Mouse (Mus musculus) left cerebral cortex, postnatal 14 days (tissue): ENCODE results near the gene Gm21885. TPM values are rescaled to one million over a fixed set of nuclear protein-coding genes. Genes with fewer than 3 reads are reported as not detected.
A peak's percentile ranks its signal among the peaks of the same experiment; 100 is the strongest.
"Not testable (repeated sequence)": the region's sequence is repeated elsewhere in the genome, so short reads cannot be mapped to it uniquely, and the experiment has no call there.

ENCODE experiments used
- DNase-seq, 2 experiments: peaks; one replicate each; pipeline ENCODE4 v3.0.0; 2021 to 2022; ENCODE audit warnings: low spot score in 2 of 2, mixed read lengths in 1 of 2
- intact Hi-C: fragments of 180-260 bp; cut with DNase I; formaldehyde crosslinking; loops from one replicate; pipeline ENCODE4 v1.15.1; 2025
- total RNA-seq, 2 experiments: library from RNA; stranded (reverse); gene quantifications; 2 replicates each; pipeline ENCODE4 v1.2.3; 2021

Gene Gm21885
- total RNA-seq, 2 experiments from 2014 or later, result not detected

- intact Hi-C loops, result no loop called here
- DNase-seq, result peak; percentile 50 to 65
Measured at GRCm38 (mm10) chr11:94265134-94265785, 16.4 kb upstream of the Gm21885 start.

GRCm38 (mm10) chr11:94266155-94266554, 15.5 kb upstream of the Gm21885 start:
- intact Hi-C loops, DNase-seq: not testable (repeated sequence)

DNA sequence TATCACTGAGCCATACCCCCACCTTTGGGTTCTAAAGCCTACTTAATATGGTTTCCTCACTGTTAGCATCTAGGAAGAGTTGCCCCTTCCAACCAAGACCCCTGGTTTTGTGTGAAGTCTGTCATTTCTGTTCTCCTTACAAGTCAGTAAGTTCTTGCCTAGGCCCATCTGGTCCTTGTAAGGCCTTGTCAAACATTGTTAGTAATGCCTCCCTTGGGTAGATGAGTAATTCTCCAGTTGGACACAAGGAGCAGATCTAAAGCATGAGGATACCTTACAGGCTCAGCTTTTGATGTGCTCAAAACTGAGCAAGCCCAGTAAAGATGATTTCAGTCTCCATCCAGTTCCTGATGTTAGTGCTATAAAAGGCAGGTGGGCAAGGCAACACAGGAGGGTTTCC, 12.9 kb upstream of the Gm21885 start:
- intact Hi-C loops, result no loop called here
- DNase-seq, result no peak

DNA sequence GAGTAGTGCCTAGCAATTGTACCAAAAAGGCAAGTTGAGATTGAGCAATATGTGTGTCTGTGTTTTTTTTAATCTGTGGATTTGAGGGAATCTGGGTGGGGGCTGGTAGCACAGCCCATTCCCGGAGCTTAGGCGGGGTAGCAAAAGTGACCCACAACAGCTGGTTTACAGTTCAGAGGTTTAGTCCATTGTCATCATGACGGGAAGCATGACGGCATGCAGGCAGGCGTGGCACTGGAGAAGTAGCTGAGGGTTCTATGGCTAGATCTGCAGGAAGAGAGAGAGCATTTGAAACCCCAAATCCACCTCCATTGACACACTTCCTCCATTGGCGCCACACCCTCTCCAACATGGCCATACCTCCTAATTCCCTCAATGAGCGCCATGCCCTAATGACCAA, 11.8 kb upstream of the Gm21885 start:
- no peak for DNase-seq
- intact Hi-C loops, result no loop called here

DNA sequence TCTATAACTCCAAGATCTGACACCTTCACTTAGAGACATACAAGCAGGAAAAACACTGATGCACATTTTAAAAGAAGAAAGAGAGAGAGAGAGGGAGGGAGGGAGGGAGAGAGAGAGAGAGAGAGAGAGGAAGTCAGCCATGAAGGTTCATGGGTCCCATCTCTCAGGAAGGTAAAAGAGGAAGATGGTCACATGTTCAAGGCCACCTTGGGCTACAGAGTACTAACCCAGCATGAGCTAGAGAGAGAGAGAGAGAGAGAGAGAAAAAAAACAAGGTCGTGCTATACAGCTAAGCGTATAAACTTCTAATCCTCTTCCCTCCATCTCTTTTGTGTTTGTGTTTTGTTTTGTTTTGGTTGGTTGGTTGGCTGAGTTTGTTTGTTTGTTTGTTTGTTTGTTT, 10.7 kb upstream of the Gm21885 start:
- intact Hi-C loops, result no loop called here
- DNase-seq, result no peak

DNA sequence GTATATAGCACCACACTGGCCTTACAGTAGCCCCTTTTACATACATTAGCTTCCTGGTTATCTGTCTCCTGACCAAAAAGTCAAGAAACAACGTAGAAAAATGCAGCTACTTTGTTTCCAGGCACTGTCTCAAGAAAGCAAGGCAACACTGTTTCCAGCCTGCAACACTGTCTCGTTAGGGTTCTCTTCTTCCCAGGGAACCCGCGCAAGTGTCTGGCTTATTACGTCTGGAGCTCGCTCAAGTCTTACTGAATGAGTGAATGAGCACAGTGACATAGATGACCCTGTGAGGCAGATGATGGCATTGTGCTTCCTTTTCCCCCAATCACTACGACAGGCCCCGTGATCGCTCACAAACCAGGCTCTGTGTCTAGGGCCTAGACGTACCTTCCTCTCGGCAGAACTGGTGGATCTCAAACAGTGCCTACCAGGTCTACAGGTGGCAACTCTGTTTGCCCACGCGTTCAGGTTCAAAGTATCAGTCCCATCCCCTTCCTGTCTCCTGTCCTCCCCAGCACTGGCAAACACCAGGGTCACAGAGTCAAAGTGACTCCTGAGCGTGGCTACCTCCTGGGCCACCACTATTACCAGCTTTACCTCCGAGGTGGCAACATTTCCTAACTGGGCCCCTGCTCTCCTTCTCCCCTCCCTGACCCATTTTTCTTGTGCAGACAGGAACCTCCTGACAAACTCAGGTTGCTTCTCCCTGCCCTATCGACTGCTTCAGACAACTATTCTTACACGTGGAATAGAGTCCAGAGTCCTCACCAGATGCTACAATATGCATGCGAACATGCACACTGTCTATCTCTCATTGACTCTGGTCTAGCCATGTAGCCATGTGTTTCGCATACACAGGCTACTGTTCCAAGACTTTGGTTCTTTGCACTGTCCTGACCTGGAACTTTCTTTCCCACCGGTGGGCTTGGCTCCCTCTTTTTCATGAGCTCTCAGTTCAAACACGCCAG, 8.4 kb upstream of the Gm21885 start:
- intact Hi-C loops, result no loop called here

DNA sequence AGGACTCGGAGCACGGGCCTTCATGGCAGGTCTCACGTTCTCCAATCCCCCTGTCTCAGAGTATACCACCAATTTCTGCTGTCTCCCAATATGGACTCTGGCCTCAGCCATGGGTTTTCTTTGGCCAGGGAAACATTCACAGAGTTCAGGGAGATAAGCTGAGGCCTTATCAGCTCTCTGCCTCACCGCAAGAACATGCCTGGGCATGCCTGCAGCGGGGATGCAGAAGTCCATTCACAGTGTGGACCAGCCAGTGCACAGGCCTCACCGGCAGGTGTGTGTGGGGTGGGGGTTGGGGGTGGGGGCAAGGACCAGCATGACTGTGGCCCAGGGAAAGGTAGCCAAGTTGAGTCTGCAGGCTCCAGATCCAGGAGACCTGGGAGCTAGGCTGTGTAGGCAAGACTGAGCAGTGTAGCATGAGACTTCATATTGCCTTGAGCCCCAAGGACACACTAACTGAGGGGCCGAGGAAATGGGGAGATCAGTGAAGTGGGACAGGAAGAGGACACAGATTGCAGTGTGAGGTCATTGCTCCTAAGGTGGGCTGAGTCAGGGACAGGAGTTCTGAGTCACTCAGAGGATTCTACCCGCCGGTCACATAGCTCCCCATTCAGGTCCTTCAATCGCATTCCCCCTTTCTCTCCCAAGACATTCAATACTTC, 7.3 kb upstream of the Gm21885 start:
- intact Hi-C loops, result no loop called here
- no peak for DNase-seq

More for the DNA sequence above, 8.4 kb upstream of the Gm21885 start:
- DNase-seq, result no peak

GRCm38 (mm10) chr11:94275226-94275625, 6.4 kb upstream of the Gm21885 start:
- intact Hi-C loops, result no loop called here
- DNase-seq, result no peak

GRCm38 (mm10) chr11:94275686-94276085, 6.0 kb upstream of the Gm21885 start:
- intact Hi-C loops, result loop anchor here (2.0 kb wide), 2 partner anchors 39 to 147 kb away; no protein-coding TSS in a partner anchor

GRCm38 (mm10) chr11:94276869-94277337, 4.8 kb upstream of the Gm21885 start:
- intact Hi-C loops, result loop anchor here (2.0 kb wide), 2 partner anchors 40 to 148 kb away; no protein-coding TSS in a partner anchor
- DNase-seq, result peak; percentile 93 to 94

More at GRCm38 (mm10) chr11:94275686-94276085, 6.0 kb upstream of the Gm21885 start:
- no peak for DNase-seq

- intact Hi-C loops, result no loop called here
- DNase-seq, result no peak
Measured at GRCm38 (mm10) chr11:94282291-94282690, 618 bp downstream of the Gm21885 start.

DNA sequence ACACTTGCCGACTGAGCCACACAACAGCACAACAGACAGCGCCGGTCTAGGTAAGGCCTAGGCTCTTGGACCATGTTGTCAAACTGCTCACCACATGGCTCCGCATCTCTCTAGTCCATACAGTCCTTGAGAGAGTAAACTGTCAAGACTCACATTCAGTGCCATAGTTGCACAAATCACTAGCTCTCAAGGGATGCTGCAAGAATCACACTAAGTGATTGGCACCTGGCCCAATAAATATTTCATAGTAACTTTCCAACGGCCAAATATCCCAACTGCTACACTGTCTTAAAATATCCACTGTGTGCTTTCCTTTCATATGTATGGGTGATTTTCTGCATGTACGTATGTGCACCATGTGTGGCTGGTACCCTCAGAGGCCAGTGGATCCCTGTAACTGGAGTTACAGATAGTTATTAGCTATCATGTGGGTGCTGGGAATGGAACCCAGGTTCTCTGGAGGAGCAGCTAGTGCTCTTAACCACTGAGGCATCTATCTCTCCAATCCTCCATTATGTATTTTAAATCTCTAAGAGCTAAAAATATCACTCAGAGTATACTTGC, 1.9 kb downstream of the Gm21885 start:
- no peak for DNase-seq
- intact Hi-C loops, result no loop called here

DNA sequence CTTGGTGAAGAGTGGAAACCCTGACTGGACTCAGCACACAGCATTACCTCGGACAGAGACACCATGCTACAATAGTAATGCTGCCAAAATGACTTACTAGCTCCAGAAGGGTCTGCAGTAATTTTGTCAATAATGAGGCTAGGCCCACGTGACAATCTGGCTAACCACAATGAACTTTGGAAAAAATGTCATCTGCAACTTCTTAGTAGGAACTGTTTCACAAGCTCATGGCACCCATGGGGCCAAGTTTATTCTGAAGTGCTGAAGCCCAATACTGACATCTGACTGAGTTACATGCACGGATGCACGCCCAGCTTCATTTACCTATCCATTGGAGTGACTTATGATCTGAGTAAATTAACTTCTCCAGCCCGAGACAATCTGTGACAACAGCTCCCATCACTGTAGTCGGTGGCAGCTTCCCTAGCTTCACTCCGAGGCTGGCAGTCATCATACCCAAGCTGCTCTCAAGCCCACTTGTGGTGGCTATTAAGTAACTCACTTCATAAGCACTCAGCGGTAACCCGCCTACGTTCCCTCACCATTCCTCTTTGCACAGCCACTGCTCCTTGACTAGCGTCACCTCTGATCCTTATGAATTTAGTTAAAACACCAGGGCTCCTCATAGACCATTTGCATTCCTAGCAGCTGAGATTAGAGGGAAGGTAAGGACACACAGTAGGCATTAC, 4.4 kb downstream of the Gm21885 start:
- no peak for DNase-seq
- intact Hi-C loops, result no loop called here

- DNase-seq, result no peak
- intact Hi-C loops, result no loop called here
Measured at GRCm38 (mm10) chr11:94287105-94287504, 5.4 kb downstream of the Gm21885 start.

DNA sequence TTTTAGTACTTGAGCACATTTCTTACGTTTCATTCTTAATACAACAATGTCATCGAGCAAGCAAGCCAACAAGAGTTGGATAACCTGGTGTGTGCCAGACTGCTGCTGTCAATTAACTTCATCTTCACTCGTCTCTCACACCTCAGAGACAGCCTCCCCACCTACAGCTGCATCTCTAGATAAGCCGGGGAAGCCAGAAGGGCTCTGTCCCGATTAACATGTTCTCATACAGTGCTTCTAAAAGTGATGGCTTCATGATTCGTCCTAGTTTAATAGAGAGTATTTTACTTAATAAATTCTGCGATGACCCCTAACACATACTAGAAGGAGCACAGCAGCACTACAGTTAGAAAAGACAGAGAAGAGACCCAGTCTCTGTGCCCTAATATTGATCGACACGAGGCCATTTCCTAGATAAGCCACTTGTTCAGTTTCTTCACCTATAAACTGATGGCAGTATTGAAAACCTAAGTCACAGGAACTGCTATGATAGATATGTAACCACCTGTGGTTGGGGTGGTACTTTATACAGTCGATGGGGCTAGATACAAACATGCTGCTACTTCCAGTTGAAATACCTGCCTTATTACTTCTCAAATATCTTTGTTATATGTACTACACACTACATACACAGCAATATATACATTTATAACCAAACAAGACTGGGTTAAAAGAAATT, 8.5 kb downstream of the Gm21885 start:
- intact Hi-C loops, result no loop called here
- no peak for DNase-seq

GRCm38 (mm10) chr11:94294996-94295845, 13.5 kb downstream of the Gm21885 start:
- DNase-seq, result no peak
- intact Hi-C loops, result no loop called here

GRCm38 (mm10) chr11:94312733-94313132, 31.1 kb downstream of the Gm21885 start:
- intact Hi-C loops, result no loop called here
- no peak for DNase-seq
